Mouse (Mus musculus) v-Abl transformed pro-B cells (cell line): ENCODE data around the gene Grid2ip.

ENCODE experiments used
- in situ Hi-C, 2 experiments: fragments of 400-800 bp; cut with MboI; formaldehyde crosslinking; loops; one replicate each; pipeline ENCODE4 v1.15.1; 2025; ENCODE audit not compliant: unreplicated experiment in 2 of 2

The Grid2ip gene

DNA sequence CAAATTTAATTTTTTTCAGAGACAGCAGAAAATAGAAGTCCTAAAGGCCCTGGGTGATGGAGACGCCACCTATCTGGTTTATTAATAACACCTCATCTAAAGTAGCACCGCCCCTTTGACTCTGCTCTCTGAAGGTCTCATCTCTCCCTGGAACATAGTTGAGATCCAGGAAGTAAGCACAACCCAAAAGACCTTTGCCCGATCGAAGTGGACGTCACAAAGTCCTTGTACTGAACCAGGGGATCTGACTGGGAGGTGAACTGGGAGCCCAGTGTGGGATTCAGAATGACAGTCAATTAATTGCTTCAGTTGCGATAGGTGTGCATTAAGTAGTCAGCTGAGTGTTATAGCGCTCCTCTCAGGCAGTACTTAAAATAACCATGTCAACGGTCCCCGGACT is 48.1 kb downstream of the Grid2ip start:
- in situ Hi-C loops: loop anchor here in 1 of 2 experiments (5.0 to 10.0 kb wide), 2 partner anchors 88 to 230 kb away; partner anchors contain the start of gene E130309D02Rik

GRCm38 (mm10) chr5:143406548-143406947 is 49.4 kb downstream of the Grid2ip start:
- in situ Hi-C loops: loop anchor here in 1 of 2 experiments (5.0 to 10.0 kb wide), 2 partner anchors 89 to 232 kb away; partner anchors contain the start of gene E130309D02Rik

DNA sequence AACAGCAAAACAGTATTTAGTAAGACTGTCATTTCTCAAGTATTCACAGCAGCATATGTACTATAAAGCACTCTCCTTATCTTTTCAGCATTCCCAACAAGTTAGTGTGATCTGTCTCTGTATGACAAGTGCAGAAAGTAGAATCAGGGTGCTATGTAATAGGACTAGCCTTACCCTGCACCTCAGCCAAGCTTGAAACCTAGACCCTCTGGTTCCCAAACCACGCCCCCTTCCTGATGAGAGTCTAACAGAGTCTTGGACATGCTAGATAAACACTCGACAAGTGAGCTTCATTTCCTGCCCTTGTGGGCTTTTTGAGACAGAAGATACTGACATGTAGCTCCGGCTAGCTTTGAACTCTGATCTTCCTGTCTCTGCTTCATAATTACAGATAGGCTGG is 52.1 kb downstream of the Grid2ip start:
- in situ Hi-C loops: loop anchor here in 1 of 2 experiments (5.0 to 10.0 kb wide), 2 partner anchors 92 to 234 kb away; partner anchors contain the start of gene E130309D02Rik

- in situ Hi-C loops: no loop called here
These were observed 53.8 kb downstream of the Grid2ip start for GRCm38 (mm10) chr5:143410841-143411395.

DNA sequence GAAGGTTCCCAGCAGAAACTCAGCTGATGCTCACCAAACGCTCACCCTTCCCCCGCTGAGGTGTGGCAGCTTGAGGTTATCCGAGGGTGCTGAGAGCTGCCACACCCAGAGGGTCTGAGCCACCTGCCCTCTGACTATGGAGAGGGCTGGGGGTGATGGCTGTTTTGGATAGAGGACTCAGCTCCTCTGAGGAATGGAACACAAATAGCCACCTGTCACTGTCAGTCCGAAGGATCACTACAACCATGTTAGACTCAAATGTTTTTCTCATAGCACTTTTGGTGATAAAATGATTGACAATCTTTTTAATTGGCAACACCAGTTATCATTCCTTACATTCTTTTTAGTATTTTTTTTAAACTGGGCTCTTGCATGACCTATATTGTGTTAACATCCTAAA is 64.3 kb downstream of the Grid2ip start:
- in situ Hi-C loops: loop anchor here (5.0 kb wide), 1 partner anchor 89 kb away; no protein-coding TSS in a partner anchor

- in situ Hi-C loops: loop anchor here (5.0 kb wide), 1 partner anchor 91 kb away; no protein-coding TSS in a partner anchor
These were observed 65.9 kb downstream of the Grid2ip start for GRCm38 (mm10) chr5:143422990-143423389.

GRCm38 (mm10) chr5:143423899-143424519 is 66.9 kb downstream of the Grid2ip start:
- in situ Hi-C loops: loop anchor here (5.0 kb wide), 1 partner anchor 92 kb away; no protein-coding TSS in a partner anchor

DNA sequence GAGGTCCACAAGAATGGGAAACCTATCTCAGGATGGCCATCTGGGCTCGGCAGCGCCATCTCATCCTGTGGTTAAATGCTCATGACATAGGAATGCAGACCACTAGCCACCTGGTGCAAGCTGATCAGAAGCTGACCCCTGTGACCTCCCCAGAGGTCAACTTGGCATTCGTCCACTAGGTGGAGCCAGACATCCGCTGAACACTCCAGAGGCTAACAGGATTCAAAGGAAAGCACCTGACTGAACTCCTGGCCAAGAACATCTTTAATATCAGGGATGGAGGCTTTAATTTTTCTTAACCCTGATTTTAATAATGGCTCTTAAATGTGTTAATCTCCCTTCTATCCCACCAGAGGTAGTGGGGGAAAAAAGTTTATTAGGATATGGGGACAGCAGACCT is 77.3 kb downstream of the Grid2ip start:
- in situ Hi-C loops: loop anchor here (5.0 to 10.0 kb wide), 4 partner anchors 278 to 1300 kb away; no protein-coding TSS in a partner anchor

DNA sequence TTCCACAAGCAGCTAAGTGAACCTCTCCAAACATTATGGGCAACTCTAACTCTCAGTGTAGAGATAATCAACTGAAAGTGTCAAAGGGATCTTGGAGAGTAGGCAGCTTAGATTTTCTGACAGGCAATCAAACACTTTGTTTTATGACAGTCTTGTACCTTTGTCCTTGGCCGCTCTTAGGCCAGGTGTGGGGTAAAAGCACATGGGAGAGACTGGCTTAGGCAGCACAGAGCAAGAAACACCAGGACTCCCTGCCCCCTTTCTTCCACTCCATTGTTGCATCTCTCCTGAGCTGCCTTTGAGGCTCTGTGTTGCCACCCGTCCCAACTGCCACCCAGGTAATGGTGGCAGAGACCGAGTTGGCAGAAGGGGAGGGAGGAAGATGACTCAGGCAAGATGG is 84.2 kb downstream of the Grid2ip start:
- in situ Hi-C loops: no loop called here

GRCm38 (mm10) chr5:143441753-143442152 is 84.6 kb downstream of the Grid2ip start:
- in situ Hi-C loops: no loop called here
